Mouse (Mus musculus) megakaryocyte, embryonic 14.5 days (primary cell): Measurements from ENCODE around the gene Tgm5.
"Not testable (repeated sequence)": the region's sequence is repeated elsewhere in the genome, so short reads cannot be mapped to it uniquely, and the experiment has no call there.

Source experiments
- FLI1 ChIP-seq: IDR thresholded peaks from 2 replicates; pipeline ENCODE4 v1.6.1; 2012; ENCODE audit warnings: low read length, inconsistent platforms, mixed read lengths
- GATA1 ChIP-seq: IDR thresholded peaks from 3 replicates; pipeline ENCODE4 v1.6.1; 2012; ENCODE audit warnings: mixed read lengths, low read length, inconsistent platforms, borderline replicate concordance

DNA sequence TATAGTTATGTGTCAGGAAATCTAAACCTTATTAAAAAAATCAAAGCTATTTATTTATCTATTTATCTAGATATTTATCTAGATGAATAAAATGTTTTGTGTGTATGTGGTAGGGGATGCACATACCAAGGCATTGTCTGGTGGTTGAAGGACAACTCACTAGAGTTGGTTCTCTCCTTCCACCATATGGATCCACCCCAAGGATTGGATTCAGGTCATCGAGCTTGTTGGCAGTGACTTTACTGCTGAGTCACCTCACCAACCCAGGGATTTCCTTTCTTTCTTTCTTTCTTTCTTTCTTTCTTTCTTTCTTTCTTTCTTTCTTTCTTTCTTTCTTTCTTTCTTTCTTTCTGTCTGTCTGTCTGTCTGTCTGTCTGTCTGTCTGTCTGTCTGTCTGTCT is 89.0 kb downstream of the Tgm5 start:
- TF ChIP-seq GATA1, FLI1: not testable (repeated sequence)
